Mouse (Mus musculus) heart, postnatal 10 days (tissue): ENCODE results near the gene Lcmt1. TPM values are rescaled to one million over a fixed set of nuclear protein-coding genes. Genes with fewer than 3 reads are reported as not detected.

Experiments used
- DNase-seq, 2 experiments: peaks; one replicate each; pipeline ENCODE4 v3.0.0; 2021
- intact Hi-C: fragments of 180-260 bp; cut with DNase I; formaldehyde crosslinking; loops from one replicate; pipeline ENCODE4 v1.15.1; 2025
- total RNA-seq, 2 experiments: library from RNA; stranded (reverse); gene quantifications; 2 replicates each; pipeline ENCODE4 v1.2.3; 2021

Gene Lcmt1
- total RNA-seq, 2 experiments from 2014 or later, result 27.6 to 29.5 TPM

GRCm38 (mm10) chr7:123359101-123359500 lies 10.5 kb upstream of the Lcmt1 start:
- DNase-seq, result no peak
- intact Hi-C loops, result no loop called here

GRCm38 (mm10) chr7:123360185-123360584 lies 9.4 kb upstream of the Lcmt1 start:
- no peak for DNase-seq
- intact Hi-C loops, result no loop called here

DNA sequence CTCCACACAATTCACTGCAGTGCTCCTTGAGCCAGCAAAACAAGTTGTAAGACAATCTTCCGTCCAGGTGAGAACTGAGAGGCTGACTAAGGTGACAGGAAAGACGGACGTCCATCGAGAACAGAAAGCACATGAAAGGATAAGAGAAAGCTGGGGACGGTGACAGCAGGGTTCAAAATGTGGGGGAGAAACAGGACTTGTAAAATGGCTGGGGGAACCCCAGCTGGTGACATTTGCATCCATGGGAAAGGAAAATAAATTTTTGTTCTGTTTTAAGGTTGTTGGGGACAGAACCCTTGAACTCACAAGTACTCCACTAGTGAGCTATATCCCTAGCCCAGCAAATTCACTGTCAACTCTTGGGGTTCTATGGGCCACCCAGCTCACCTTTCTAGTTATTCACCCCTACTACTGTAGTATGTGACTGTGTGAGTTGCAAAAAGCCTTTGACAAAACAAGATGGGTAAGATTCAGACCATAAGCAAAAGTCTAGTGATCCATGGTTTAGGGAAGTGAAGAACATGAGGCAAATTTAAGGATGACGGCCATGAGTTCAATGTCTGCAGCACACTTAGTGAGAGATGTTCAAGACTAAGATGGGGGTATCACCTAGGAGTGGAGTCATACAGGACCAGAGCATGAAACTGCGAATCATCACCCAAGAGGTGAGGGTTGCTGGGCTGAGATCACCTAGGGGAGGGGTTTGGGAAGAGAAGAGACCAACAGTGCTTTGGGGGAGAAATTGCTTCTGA lies 8.2 kb upstream of the Lcmt1 start:
- DNase-seq, result no peak
- intact Hi-C loops, result no loop called here

GRCm38 (mm10) chr7:123362806-123363205 lies 6.8 kb upstream of the Lcmt1 start:
- DNase-seq, result no peak
- intact Hi-C loops, result no loop called here

- intact Hi-C loops, result no loop called here
- no peak for DNase-seq
These were observed 5.6 kb upstream of the Lcmt1 start for GRCm38 (mm10) chr7:123363971-123364370.

GRCm38 (mm10) chr7:123365876-123366741 lies 3.5 kb upstream of the Lcmt1 start:
- intact Hi-C loops, result loop anchor here (5.0 kb wide), 1 partner anchor 34 kb away; no protein-coding TSS in a partner anchor

GRCm38 (mm10) chr7:123366806-123367205 lies 2.8 kb upstream of the Lcmt1 start:
- intact Hi-C loops, result loop anchor here (5.0 kb wide), 1 partner anchor 35 kb away; no protein-coding TSS in a partner anchor
- DNase-seq, result no peak

More at GRCm38 (mm10) chr7:123365876-123366741, 3.5 kb upstream of the Lcmt1 start:
- no peak for DNase-seq

DNA sequence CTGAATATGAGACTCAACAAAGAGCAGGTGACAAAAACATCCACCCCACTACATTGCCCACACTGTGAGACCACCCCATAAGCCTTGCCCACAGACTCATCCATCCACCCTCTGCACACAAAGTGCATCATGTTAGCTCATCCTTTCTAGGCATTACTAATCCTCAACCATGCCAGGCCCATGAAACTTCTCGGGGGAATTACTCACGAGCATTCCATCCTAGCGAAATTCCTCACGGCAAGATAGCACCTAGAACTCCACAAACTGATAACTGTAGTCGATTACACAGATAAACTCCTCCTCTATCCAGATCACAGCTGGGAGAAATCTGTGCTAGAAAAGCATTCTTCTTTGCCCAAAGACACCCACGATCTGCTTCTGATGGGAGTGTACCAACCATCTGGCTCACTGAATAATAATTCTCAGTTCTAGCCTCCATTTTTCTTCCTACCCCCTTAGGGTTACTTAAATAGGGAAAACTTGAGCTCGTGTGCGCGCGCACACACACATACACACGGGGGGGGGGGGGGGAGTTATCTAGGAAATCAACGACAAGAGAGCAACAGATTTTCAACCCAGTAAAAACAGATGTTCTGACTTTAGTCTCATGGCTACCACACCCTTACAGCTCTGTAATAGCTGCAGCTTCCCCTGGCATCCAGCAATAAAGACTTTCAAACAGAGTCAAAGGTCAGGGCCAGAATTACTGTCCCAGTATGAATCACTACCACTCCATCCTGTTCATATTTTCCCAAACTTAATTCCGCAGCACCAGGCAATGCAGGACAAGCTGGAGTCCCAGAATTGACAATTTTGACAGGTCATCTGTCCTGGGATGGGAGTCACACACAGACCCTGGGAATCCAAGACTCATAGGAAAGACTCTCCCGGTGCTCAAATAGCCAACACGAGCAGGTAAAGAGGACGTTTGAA lies 2.1 kb upstream of the Lcmt1 start:
- intact Hi-C loops, result loop anchor here (2.0 to 5.0 kb wide), 2 partner anchors 27 to 35 kb away; no protein-coding TSS in a partner anchor
- DNase-seq, result no peak

GRCm38 (mm10) chr7:123368187-123368586 lies 1.4 kb upstream of the Lcmt1 start:
- no peak for DNase-seq
- intact Hi-C loops, result loop anchor here (2.0 to 5.0 kb wide), 2 partner anchors 27 to 36 kb away; no protein-coding TSS in a partner anchor

DNA sequence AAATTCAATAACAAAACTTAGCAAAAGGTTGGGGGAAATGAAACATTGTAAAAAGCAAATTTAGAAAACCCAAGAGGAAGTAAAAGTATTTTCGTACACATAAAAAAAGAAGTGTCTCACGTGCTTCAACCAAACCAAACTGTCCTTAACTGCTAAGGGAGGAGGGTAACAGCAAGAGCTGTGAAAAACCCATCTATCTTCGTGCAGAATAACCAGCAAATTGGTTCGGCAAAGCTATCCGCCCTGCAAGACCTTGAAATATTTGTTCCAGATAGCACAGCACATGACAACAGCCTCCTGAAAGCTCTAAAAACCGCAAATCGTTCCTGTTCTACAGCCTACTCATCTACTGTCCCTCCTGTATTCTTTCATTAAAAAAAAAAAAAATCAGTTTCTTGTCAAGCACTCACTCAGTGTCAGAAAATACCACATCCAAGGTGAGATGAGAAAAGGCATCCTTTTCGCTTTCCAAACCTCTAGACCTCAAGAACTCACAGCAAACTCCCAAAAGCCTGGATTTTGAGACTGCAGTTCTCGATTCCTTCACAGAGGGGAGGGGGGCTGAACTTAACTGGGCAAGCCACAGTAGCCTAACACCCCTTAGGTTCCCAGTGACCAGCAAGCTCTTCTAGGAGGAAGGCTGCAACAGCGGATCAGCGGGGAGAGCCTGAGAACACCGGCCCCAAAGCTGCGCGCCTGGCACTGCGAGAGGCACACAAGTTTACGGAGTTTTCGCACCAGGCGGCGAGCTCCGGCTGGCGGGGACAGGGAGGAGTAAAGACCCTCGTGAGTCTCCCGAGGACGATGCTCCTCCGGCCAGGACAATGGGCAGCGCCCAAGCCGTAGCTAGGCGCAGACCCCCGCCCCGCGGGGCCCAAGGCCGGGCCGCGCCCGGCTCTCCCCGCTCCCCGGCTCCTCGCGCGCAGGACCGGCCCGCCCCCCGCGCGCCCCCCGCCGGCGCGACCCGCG lies 522 bp upstream of the Lcmt1 start:
- intact Hi-C loops, result loop anchor here (2.0 to 5.0 kb wide), 2 partner anchors 28 to 37 kb away; no protein-coding TSS in a partner anchor
- DNase-seq, result peak in 1 of 2 experiments; percentile 66

GRCm38 (mm10) chr7:123370700-123371099 lies 1.1 kb downstream of the Lcmt1 start:
- intact Hi-C loops, result no loop called here
- DNase-seq, result no peak

DNA sequence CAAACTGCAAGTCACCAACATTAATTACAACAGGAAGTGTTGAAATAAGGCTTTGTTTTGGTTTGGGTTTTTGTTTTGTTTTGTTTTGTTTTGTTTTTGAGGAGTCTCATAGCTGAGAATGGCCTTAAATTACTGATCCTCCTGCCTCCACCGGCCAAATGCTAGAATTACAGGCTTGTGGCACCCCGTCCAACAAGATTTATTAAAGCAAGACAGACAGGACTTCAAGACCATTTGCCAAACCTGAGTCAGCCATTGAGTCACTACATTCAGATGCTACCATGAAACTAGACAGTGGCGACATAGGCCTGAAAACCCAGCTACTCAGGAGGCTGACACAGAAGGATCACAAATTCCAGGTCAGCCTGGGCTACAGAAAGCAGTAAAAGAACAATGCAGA lies 1.9 kb downstream of the Lcmt1 start:
- intact Hi-C loops, result no loop called here

GRCm38 (mm10) chr7:123377443-123378400 lies 8.1 kb downstream of the Lcmt1 start:
- intact Hi-C loops, result no loop called here
- DNase-seq, result peak; percentile 97

More for the DNA sequence above, 1.9 kb downstream of the Lcmt1 start:
- no peak for DNase-seq

GRCm38 (mm10) chr7:123385693-123386407 lies 16.3 kb downstream of the Lcmt1 start:
- DNase-seq, result no peak
- intact Hi-C loops, result no loop called here

DNA sequence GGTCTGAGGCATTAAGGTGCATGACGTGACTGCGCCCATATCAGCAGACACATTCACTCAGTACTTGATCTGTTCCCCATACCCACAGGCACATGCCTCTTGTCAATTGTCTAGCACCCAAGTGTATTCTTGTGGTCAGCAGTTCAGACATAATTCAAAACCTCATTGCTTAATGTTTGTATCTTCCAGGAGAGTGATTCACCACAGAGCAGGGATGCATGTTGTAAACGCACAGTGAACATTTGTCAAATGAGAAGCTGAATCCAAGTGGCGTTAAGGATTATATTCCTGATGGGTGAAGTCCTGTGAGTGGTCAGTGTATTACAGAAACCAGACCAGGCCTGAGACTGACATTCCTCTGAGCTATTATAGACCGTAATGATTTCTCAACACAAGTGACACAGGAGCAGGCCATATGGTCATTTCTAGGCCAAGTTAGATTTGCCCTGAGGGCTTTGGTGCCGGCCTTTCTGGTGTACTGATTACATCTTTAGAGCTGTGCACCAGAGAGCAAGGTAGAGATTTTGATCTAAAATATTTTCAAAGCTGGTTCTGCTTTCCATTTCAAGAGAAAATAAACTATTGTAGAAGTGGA lies 20.2 kb downstream of the Lcmt1 start:
- DNase-seq, result no peak

DNA sequence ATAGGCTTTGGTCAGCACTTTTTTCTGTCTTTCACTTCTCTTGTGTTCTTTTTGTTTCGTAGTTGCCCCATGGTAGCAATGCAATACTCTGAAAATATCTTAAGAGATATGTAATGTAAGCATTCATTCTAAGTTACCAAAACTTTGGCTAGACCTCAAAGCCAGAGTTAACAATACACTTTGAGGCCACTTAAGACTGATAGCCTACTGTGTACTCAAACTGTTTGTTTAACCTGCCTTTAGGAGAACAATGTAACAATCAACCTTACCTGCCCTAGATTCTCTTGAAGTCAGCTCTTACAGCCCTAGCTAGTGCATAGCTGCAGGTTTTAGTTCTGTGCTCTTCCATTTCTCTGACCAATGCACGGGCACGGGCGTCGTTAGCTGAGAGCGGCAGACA lies 24.7 kb downstream of the Lcmt1 start:
- DNase-seq, result no peak
- intact Hi-C loops, result no loop called here

More for the DNA sequence above, 20.2 kb downstream of the Lcmt1 start:
- intact Hi-C loops, result no loop called here

- intact Hi-C loops, result no loop called here
These were observed 27.3 kb downstream of the Lcmt1 start for GRCm38 (mm10) chr7:123396900-123397299.

More at GRCm38 (mm10) chr7:123396900-123397299, 27.3 kb downstream of the Lcmt1 start:
- no peak for DNase-seq
